In genomic region chrX:152015752-152016150, GRCm38 (mm10) we compare ENCODE assay signal across 8 mouse cellular contexts. TPM values are rescaled to one million over a fixed set of nuclear protein-coding genes. Genes with fewer than 3 reads are reported as not detected.
A peak's percentile ranks its signal among the peaks of the same experiment; 100 is the strongest.
DNase-seq lines count a peak whose midpoint lies in the region; ATAC-seq lines count a peak whose summit lies in the region.

No protein-coding gene starts in this region.

- WGBS in kidney, embryonic 14.5 days: 26% methylated on average over 11 of the region's 11 CpGs
- WGBS in hindbrain, embryonic 15.5 days: 24% methylated on average over 11 of the region's 11 CpGs
- WGBS in midbrain, embryonic 13.5 days: 32% methylated on average over 11 of the region's 11 CpGs

- no peaks in the 10 kb centered on the region for H3K4me1 ChIP-seq in kidney, embryonic 14.5 days (ENCODE audit: control insufficient read depth, insufficient read depth, low read length)
- no peaks in the 10 kb centered on the region for H3K4me1 ChIP-seq in brown adipose tissue, adult 24 weeks (ENCODE audit: control insufficient read depth, insufficient read depth, insufficient read length, low read length)
- peaks cover 6% of the 10 kb centered on the region; the same call in 1 of the 2 replicates for H3K4me1 ChIP-seq in hindbrain, embryonic 15.5 days (replicated peaks)
- H3K4me1 ChIP-seq in midbrain, embryonic 13.5 days (replicated peaks): peaks cover 10% of the 10 kb centered on the region

- no peaks in the 10 kb centered on the region for H3K27me3 ChIP-seq in kidney, embryonic 14.5 days (ENCODE audit: control insufficient read depth, insufficient read depth, low read length)
- H3K27me3 ChIP-seq in hindbrain, embryonic 15.5 days: peaks cover 15% of the 10 kb centered on the region; the same call in 1 of the 2 replicates
- peaks cover 68% of the 10 kb centered on the region for H3K27me3 ChIP-seq in midbrain, embryonic 13.5 days

- no peaks in the 10 kb centered on the region for H3K36me3 ChIP-seq in kidney, embryonic 14.5 days (ENCODE audit: control insufficient read depth, insufficient read depth, low read length)
- H3K36me3 ChIP-seq in hindbrain, embryonic 15.5 days: no peaks in the 10 kb centered on the region
- peaks cover 10% of the 10 kb centered on the region; the same call in 1 of the 2 replicates for H3K36me3 ChIP-seq in midbrain, embryonic 13.5 days

- no peaks in the 10 kb centered on the region for H3K9me3 ChIP-seq in kidney, embryonic 14.5 days (ENCODE audit: control insufficient read depth, low read length)
- H3K9me3 ChIP-seq in hindbrain, embryonic 15.5 days: no peaks in the 10 kb centered on the region
- no peaks in the 10 kb centered on the region for H3K9me3 ChIP-seq in midbrain, embryonic 13.5 days

- intact Hi-C loops in gastrocnemius, postnatal 14 days (cut with DNase I; ENCODE audit: low total_unique reads): no loop called here

- H3K9ac ChIP-seq in kidney, embryonic 14.5 days (ENCODE audit: low read depth, low read length): peak overlapping the region; percentile 66
- H3K9ac ChIP-seq in hindbrain, embryonic 15.5 days: peak overlapping the region; percentile 67
- H3K9ac ChIP-seq in midbrain, embryonic 13.5 days (replicated peaks): peak overlapping the region; percentile 63

- peak overlapping the region; percentile 45 for H3K4me2 ChIP-seq in kidney, embryonic 14.5 days (replicated peaks; ENCODE audit: low read depth, low read length)
- peak overlapping the region; percentile 60 for H3K4me2 ChIP-seq in hindbrain, embryonic 15.5 days
- H3K4me2 ChIP-seq in midbrain, embryonic 13.5 days (replicated peaks): peak overlapping the region; percentile 56

- no peak for DNase-seq in kidney, postnatal 36 days
- no peak for DNase-seq in spleen, adult 18-20 months
- no peak for DNase-seq in gastrocnemius, postnatal 14 days
- DNase-seq in c-Kit-positive CD71-positive TER-119-positive erythroid progenitor cells, embryonic 14.5 days (ENCODE audit: low spot score): no peak

- H3K4me3 ChIP-seq in kidney, embryonic 14.5 days (ENCODE audit: low read length): peak overlapping the region; percentile 54
- peak overlapping the region; percentile 70 for H3K4me3 ChIP-seq in brown adipose tissue, adult 24 weeks (ENCODE audit: insufficient read depth, low read depth, low read length)
- H3K4me3 ChIP-seq in hindbrain, embryonic 15.5 days: peak overlapping the region; percentile 63
- peak overlapping the region; percentile 55 for H3K4me3 ChIP-seq in midbrain, embryonic 13.5 days (replicated peaks)

- H3K27ac ChIP-seq in kidney, embryonic 14.5 days (ENCODE audit: low read depth, low read length): peak overlapping the region; percentile 86
- H3K27ac ChIP-seq in brown adipose tissue, adult 24 weeks (replicated peaks; ENCODE audit: low read depth, low read length): peak overlapping the region; percentile 86
- peak overlapping the region; percentile 88 for H3K27ac ChIP-seq in hindbrain, embryonic 15.5 days (replicated peaks)
- H3K27ac ChIP-seq in midbrain, embryonic 13.5 days: peak overlapping the region; percentile 83

- ATAC-seq in kidney, embryonic 14.5 days (ENCODE audit: low FRiP score, low TSS enrichment): peak; percentile 62; the same call in 1 of the 2 replicates
- no peak; the same call in 1 of the 2 replicates for ATAC-seq in hindbrain, embryonic 15.5 days (ENCODE audit: low FRiP score, low read depth)
- no peak; the same call in 1 of the 2 replicates for ATAC-seq in midbrain, embryonic 13.5 days

RNA-seq across cellular contexts. Expression of gene Ribc1, which starts 0.3 kb away (rescaled TPM):
- polyA plus RNA-seq in kidney, embryonic 14.5 days (2014; fragmentation: Nextera tagmentation; extraction: Ambion mirVana): 4.3 and 4.8 TPM in 2 replicates
- 2.0 and 2.3 TPM in 2 replicates for polyA plus RNA-seq in brown adipose tissue, adult 24 weeks (2012; ENCODE audit: insufficient read depth, insufficient read length, missing spikeins)
- polyA plus RNA-seq in hindbrain, embryonic 15.5 days (2015; fragmentation: Nextera tagmentation; extraction: Ambion mirVana): 2.0 and 2.5 TPM in 2 replicates
- polyA plus RNA-seq in midbrain, embryonic 13.5 days (2015; fragmentation: Nextera tagmentation; extraction: Ambion mirVana): 4.0 TPM in 2 replicates
- total RNA-seq in gastrocnemius, postnatal 14 days (2021): under 1 TPM; 0.18 to 0.44 TPM

RNA-seq across cellular contexts. Expression of gene Smc1a, which starts 0.5 kb away (rescaled TPM):
- 64.5 and 115 TPM in 2 replicates for polyA plus RNA-seq in kidney, embryonic 14.5 days (2014; fragmentation: Nextera tagmentation; extraction: Ambion mirVana)
- 39.7 and 40.6 TPM in 2 replicates for polyA plus RNA-seq in brown adipose tissue, adult 24 weeks (2012; ENCODE audit: insufficient read depth, insufficient read length, missing spikeins)
- polyA plus RNA-seq in hindbrain, embryonic 15.5 days (2015; fragmentation: Nextera tagmentation; extraction: Ambion mirVana): 70.7 and 77.4 TPM in 2 replicates
- polyA plus RNA-seq in midbrain, embryonic 13.5 days (2015; fragmentation: Nextera tagmentation; extraction: Ambion mirVana): 90.2 and 103 TPM in 2 replicates
- total RNA-seq in gastrocnemius, postnatal 14 days (2021): 10 to 100 TPM; 27.7 to 28.5 TPM

RNA-seq across cellular contexts. Expression of gene Hsd17b10, which starts 14.1 kb away (rescaled TPM):
- 231 and 241 TPM in 2 replicates for polyA plus RNA-seq in kidney, embryonic 14.5 days (2014; fragmentation: Nextera tagmentation; extraction: Ambion mirVana)
- 221 and 367 TPM in 2 replicates for polyA plus RNA-seq in brown adipose tissue, adult 24 weeks (2012; ENCODE audit: insufficient read depth, insufficient read length, missing spikeins)
- polyA plus RNA-seq in hindbrain, embryonic 15.5 days (2015; fragmentation: Nextera tagmentation; extraction: Ambion mirVana): 114 and 125 TPM in 2 replicates
- polyA plus RNA-seq in midbrain, embryonic 13.5 days (2015; fragmentation: Nextera tagmentation; extraction: Ambion mirVana): 119 and 128 TPM in 2 replicates
- 10 to 100 TPM; 81.7 to 91.4 TPM for total RNA-seq in gastrocnemius, postnatal 14 days (2021)
